Mouse (Mus musculus): ENCODE measurements around the gene Qars. TPM values are rescaled to one million over a fixed set of nuclear protein-coding genes. Genes with fewer than 3 reads are reported as not detected.
A peak's percentile ranks its signal among the peaks of the same experiment; 100 is the strongest.

Qars gene
- polyA plus RNA-seq, 1 experiment from 2014 or later: 66.4 TPM

GRCm38 (mm10) chr9:108489702-108490558 lies 17.6 kb upstream of the Qars start:
- WGBS: 54% methylated on average over 26 of the region's 26 CpGs
- Histone ChIP-seq H3K4me3 (ENCODE audit: low read depth, low read length) (peak overlapping the region; percentile 96), H3K27ac (replicated peaks) (peak overlapping the region; percentile 99), H3K4me1 (replicated peaks; ENCODE audit: control insufficient read depth, insufficient read depth) (peaks cover 4% of the 10 kb centered on the region; the same call in 1 of the 2 replicates), H3K4me2 (replicated peaks; ENCODE audit: low read depth) (peak overlapping the region; percentile 84), H3K27me3 (ENCODE audit: control insufficient read depth, insufficient read depth, low read length) (no peaks in the 10 kb centered on the region), H3K9ac (ENCODE audit: low read length) (peak overlapping the region; percentile 96), H3K9me3 (ENCODE audit: control insufficient read depth, low read length) (no peaks in the 10 kb centered on the region), H3K36me3 (ENCODE audit: control insufficient read depth, insufficient read depth, low read length) (peaks cover 37% of the 10 kb centered on the region)
- DNase-seq (ENCODE audit: low spot score) (no peak), ATAC-seq (ENCODE audit: low FRiP score, low TSS enrichment) (no peak; the same call in 1 of the 2 replicates)
- TF ChIP-seq CTCF (IDR thresholded peaks at IDR 0.05; ENCODE audit: low read depth) (no peak), EP300 (optimal IDR thresholded peaks at IDR 0.05) (no peak)

GRCm38 (mm10) chr9:108490559-108491285 lies 16.8 kb upstream of the Qars start, which contains the start of gene Usp19:
Gene Usp19, plus strand, starts transcription at chr9:108490602.
- Histone ChIP-seq H3K4me3 (ENCODE audit: low read depth, low read length) (peak within 1 kb of the TSS; percentile 96), H3K4me1 (replicated peaks; ENCODE audit: control insufficient read depth, insufficient read depth) (peaks cover 4% of the 10 kb centered on the region; the same call in 1 of the 2 replicates), H3K27me3 (ENCODE audit: control insufficient read depth, insufficient read depth, low read length) (no peaks in the 10 kb centered on the region), H3K9me3 (ENCODE audit: control insufficient read depth, low read length) (no peaks in the 10 kb centered on the region), H3K4me2 (replicated peaks; ENCODE audit: low read depth) (peak within 1 kb of the TSS; percentile 84), H3K27ac (replicated peaks) (peak within 1 kb of the TSS; percentile 99), H3K9ac (ENCODE audit: low read length) (peak within 1 kb of the TSS; percentile 96), H3K36me3 (ENCODE audit: control insufficient read depth, insufficient read depth, low read length) (peaks cover 39% of the 10 kb centered on the region)
- under 1% methylated on average over 67 of the region's 69 CpGs for WGBS
- DNase-seq (ENCODE audit: low spot score) (peak; percentile 97), ATAC-seq (ENCODE audit: low FRiP score, low TSS enrichment) (peak; percentile 94)
- TF ChIP-seq EP300 (optimal IDR thresholded peaks at IDR 0.05) (peak; percentile 96), CTCF (IDR thresholded peaks at IDR 0.05; ENCODE audit: low read depth) (peak; percentile 27; the same call in 1 of the 2 replicates)

DNA sequence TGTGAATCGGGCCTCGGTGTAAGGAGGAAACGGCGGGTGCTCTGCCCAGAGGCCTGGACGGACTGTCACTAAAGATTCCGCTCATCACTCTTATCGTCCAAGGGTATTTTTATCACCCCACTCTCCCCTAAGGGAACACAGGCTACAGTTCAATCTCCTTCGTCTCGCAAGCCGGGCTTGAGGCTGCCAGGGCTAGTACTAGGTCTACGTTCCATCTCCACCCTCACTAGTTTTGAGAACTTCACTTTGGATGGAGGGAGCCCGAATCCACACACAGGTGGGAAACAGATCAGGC lies 16.3 kb upstream of the Qars start:
- Histone ChIP-seq H3K4me1 (replicated peaks; ENCODE audit: control insufficient read depth, insufficient read depth) (peaks cover 4% of the 10 kb centered on the region; the same call in 1 of the 2 replicates), H3K27me3 (ENCODE audit: control insufficient read depth, insufficient read depth, low read length) (no peaks in the 10 kb centered on the region), H3K4me2 (replicated peaks; ENCODE audit: low read depth) (peak overlapping the region; percentile 84), H3K4me3 (ENCODE audit: low read depth, low read length) (peak overlapping the region; percentile 96), H3K36me3 (ENCODE audit: control insufficient read depth, insufficient read depth, low read length) (peaks cover 39% of the 10 kb centered on the region), H3K9ac (ENCODE audit: low read length) (peak overlapping the region; percentile 96), H3K9me3 (ENCODE audit: control insufficient read depth, low read length) (no peaks in the 10 kb centered on the region), H3K27ac (replicated peaks) (peak overlapping the region; percentile 99)
- no peak for DNase-seq (ENCODE audit: low spot score)
- WGBS: 3% methylated on average over 12 of the region's 12 CpGs
- TF ChIP-seq EP300 (optimal IDR thresholded peaks at IDR 0.05): no peak
- no peak for TF ChIP-seq CTCF (IDR thresholded peaks at IDR 0.05; ENCODE audit: low read depth)
- no peak for ATAC-seq (ENCODE audit: low FRiP score, low TSS enrichment)

- peak overlapping the region; percentile 96 for H3K9ac ChIP-seq (ENCODE audit: low read length)
These were observed 15.3 kb upstream of the Qars start for GRCm38 (mm10) chr9:108492043-108492750.

GRCm38 (mm10) chr9:108493246-108493645 lies 14.3 kb upstream of the Qars start:
- 91% methylated on average over 8 of the region's 8 CpGs for WGBS
- H3K9ac ChIP-seq (ENCODE audit: low read length): no peak overlapping the region
- no peak overlapping the region for H3K4me3 ChIP-seq (ENCODE audit: low read depth, low read length)
- DNase-seq (ENCODE audit: low spot score) (no peak), ATAC-seq (ENCODE audit: low FRiP score, low TSS enrichment) (no peak)
- peaks cover 4% of the 10 kb centered on the region; the same call in 1 of the 2 replicates for H3K4me1 ChIP-seq (replicated peaks; ENCODE audit: control insufficient read depth, insufficient read depth)
- no peak overlapping the region for H3K27ac ChIP-seq (replicated peaks)
- peaks cover 33% of the 10 kb centered on the region for H3K36me3 ChIP-seq (ENCODE audit: control insufficient read depth, insufficient read depth, low read length)
- no peak for TF ChIP-seq CTCF (IDR thresholded peaks at IDR 0.05; ENCODE audit: low read depth)
- H3K4me2 ChIP-seq (replicated peaks; ENCODE audit: low read depth): no peak overlapping the region
- no peaks in the 10 kb centered on the region for H3K9me3 ChIP-seq (ENCODE audit: control insufficient read depth, low read length)
- H3K27me3 ChIP-seq (ENCODE audit: control insufficient read depth, insufficient read depth, low read length): no peaks in the 10 kb centered on the region

More at GRCm38 (mm10) chr9:108492043-108492750, 15.3 kb upstream of the Qars start:
- peaks cover 37% of the 10 kb centered on the region for H3K36me3 ChIP-seq (ENCODE audit: control insufficient read depth, insufficient read depth, low read length)
- ATAC-seq (ENCODE audit: low FRiP score, low TSS enrichment) (no peak), DNase-seq (ENCODE audit: low spot score) (no peak)
- peak overlapping the region; percentile 96 for H3K4me3 ChIP-seq (ENCODE audit: low read depth, low read length)
- peaks cover 4% of the 10 kb centered on the region; the same call in 1 of the 2 replicates for H3K4me1 ChIP-seq (replicated peaks; ENCODE audit: control insufficient read depth, insufficient read depth)
- no peaks in the 10 kb centered on the region for H3K27me3 ChIP-seq (ENCODE audit: control insufficient read depth, insufficient read depth, low read length)
- peak overlapping the region; percentile 84 for H3K4me2 ChIP-seq (replicated peaks; ENCODE audit: low read depth)
- TF ChIP-seq CTCF (IDR thresholded peaks at IDR 0.05; ENCODE audit: low read depth) (no peak), EP300 (optimal IDR thresholded peaks at IDR 0.05) (no peak)
- peak overlapping the region; percentile 99 for H3K27ac ChIP-seq (replicated peaks)
- WGBS: 73% methylated on average over 16 of the region's 16 CpGs
- no peaks in the 10 kb centered on the region for H3K9me3 ChIP-seq (ENCODE audit: control insufficient read depth, low read length)

Measured in stomach, postnatal 0 days (tissue).